Mouse (Mus musculus) ES-CJ7 (cell line): Measurements from ENCODE around the gene Abcg1.

Experiments
- DNase-seq: peaks from one replicate; pipeline ENCODE4 v3.0.0; 2011; ENCODE audit warnings: low read depth, low spot score

Gene Abcg1

DNA sequence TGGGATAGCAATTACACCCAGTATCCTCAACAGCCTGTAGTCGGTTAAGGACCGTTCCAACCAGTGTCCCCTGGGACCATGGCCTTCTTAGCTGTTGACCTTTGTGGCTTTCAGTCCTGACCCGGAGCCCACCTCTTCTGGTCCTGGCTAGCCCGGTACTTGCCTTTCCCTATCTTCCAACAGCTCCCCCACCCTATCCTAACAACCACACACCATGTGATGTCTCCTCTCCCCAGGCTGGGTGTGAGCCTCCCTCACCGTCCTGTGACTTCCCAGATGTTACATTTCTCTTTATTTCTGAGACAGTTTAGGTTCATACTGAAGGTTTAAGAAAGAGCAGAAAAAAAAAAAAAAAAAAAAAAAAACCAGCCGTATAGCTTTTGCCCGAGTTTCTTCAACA is 17.1 kb upstream of the Abcg1 start:
- DNase-seq = no peak

DNA sequence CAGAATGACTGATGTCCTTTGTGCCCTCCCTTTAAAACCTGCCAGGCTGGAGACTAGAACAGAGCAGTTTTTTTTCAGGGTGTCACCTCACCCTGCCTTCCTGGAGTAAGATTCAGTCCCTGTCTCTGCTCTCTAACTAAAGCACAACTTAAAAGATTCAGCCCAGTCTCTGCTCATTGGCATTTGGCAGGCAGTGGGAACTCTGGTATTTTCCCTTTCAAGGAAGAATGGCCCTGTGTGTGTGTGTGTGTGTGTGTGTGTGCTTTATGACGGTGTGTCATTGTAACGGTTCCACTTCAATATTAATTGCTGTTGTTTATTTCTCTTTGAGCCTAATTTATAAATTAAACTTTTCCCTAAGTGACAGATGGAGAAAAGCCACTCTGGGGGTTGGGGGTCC is 14.7 kb upstream of the Abcg1 start:
- no peak for DNase-seq

DNA sequence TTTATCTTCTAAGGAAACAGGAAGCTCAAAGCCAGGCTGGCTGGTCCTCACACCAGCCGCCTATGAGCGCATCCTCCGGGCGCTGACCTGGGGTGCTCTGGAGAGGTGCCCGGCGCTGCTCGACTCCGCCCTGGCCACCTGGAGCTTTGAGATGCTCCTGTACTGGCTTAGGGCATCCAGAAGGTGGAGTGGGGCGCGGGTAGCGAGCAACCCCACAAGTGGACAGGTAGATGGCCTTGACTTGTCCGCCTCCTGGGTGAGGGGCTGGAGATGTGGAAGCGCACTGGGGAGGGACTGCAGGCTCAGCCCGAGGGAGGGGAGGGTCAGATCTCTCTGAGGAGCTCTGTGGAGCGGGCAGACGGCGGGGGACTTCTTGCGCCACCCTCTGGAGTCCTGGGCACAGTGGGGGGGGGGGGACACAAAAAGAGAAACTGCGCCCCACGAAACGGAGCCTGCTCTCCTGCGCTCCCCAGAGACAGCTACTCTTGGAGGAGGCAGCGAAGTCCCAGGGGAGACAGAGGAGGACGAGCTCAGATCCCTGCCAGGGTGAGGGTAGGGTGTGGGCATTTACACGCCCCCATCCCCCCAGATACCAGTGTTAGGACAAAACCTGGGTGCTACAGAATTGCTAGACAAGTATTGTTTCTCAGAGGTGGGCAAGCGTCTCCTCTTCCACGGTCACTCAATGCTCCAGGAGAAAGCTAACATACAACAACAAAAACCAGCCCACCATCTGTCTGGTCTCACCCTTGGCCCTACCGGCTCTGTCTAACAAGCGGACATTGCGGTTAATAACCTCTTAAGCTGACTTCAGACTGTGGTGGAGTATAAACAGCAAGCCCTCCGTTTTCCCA is 643 bp downstream of the Abcg1 start:
- no peak for DNase-seq

DNA sequence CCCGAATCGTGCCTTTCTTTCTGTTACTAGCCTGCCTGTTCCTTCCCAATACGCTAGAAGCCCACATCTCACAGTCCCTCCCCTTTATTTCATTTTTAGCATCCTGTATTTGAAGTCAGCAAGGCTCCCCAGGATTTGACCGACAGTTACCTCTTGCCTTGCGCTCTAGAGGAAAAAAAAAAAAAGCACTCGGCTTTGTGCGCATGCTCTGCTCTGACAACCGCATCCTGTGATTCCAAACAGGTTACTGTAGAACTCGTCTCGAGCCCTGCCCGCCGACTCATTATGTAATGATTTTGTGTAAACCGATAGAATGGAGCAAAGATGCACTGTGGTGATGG is 1.2 kb downstream of the Abcg1 start:
- peak; percentile 57 for DNase-seq

DNA sequence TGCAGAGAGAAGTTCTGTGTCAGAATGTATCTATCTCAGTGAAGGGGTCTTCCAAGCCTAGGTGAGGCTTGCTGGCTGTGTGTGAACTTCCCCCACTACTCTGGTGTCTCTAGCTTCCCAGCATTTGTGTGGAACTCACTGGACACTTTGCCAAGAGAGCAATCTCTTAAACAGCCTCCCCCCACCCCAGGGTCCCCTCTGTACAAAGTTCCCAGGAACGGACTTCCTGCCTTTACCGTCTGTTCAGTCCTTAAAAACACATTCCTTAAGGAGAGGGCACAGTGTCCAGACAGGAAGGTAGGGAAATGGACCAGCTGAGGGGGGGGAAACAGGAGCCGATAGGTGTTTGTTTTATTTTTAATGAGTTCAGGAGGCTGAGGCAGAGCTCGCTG is 2.7 kb downstream of the Abcg1 start:
- DNase-seq = no peak

DNA sequence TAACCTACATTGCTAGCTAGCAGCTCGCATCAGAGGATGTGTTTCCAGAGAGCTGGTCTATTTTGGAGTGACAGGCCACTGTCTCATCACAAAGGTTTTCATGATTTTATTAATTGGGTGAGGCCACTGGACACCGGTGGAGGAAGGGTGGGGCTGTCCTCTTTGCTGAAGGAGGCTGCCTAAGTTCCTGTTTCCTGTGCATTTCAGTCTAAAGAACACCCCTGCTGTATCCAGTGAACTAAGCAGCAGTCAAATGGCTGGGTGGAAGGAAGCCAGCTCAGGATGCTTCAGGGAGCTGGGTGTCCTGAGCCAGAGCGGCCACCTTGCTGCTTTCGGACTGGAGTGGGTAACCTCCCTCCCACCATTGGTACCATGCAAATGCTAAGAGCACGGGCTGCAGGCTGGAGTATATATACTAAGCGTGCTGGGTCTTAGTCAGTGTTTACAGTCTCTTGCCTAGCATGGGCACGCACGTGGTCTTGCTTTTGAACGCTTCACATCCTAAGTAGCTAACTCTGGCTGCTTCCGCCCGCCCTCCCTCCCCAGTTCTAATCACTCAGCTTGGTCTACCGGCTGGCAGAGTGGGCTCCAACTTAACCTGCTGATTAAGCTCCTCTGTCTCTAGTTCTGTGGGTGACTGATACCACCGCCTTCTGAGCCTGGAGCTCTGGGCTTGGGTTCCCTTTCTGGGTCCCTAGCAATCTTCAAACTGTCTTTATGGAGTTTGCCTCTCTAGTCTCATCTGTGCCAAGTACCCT is 3.3 kb downstream of the Abcg1 start:
- no peak for DNase-seq

DNA sequence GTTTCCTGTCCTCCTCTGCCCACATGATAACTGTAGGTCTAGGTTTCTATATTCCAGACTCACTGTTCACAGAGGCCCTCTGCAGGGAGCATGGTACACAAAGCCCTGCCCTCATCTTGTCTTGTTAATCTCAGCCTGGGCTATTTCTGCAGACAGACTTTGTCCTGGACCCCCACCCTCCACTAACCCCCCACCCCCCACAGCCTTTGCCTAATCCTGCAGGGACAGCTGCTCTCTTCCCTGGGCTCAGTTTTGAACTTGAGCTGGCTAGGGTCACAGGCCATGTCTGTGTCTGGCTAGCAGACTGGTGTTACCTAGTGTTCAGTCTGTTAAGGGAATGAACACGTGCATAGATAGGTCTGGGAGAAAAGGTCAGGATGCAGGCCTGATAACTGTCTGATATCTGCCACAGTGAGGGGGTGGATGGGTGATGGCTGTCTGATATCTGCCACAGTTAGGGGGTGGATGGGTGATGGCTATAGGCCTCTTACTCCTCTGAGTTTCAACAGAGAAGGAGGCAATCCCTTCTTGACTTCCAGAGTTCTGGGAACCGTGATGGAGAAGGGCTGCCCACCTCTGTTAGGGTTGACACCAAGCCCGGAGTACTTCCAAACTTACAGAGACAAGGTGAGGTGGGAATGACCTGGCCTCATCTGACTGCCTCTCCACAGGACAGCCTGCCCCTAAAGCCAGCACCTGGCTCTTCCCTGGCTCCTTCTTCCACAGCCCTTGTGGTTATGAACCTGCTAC is 4.0 kb downstream of the Abcg1 start:
- no peak for DNase-seq

DNA sequence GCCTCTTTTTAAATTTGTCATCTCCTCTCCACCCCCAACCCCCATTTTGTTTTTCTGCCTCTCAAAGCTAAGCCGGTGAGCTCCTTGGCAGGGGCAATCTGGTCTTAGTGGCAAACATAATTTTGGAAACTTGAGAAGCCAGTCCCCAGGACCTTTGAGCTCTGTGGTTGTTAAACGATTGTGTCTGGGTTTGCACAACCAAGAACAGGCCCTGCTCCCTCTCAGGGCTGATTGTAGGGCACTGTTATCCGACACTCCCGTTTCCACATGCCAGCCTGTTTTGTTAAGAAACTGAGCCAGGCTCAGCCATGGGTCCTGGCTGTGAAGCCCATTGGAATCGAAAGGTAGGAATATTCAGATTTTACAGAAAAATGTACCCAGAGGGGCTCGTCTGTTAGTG is 8.6 kb downstream of the Abcg1 start:
- DNase-seq = no peak

DNA sequence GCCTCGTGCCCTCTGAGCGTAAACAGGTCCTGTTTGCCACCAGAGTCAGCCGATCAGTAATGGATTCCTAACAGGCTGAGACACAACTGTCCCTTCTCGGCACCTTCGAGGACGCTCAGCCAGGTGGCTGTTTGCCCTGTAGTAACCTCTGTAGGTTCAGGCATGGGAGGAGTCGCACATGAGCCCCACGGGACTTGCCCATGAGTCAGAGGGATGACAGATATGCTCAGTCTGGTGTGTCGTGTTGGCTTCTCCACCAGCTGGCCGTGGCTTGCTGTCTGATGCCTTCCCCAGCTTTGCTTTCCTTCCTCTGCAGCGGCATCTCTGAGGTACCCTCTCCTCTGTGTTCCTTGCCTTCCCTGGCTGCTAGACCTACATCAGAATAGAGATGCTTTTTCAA is 9.6 kb downstream of the Abcg1 start:
- DNase-seq = no peak

DNA sequence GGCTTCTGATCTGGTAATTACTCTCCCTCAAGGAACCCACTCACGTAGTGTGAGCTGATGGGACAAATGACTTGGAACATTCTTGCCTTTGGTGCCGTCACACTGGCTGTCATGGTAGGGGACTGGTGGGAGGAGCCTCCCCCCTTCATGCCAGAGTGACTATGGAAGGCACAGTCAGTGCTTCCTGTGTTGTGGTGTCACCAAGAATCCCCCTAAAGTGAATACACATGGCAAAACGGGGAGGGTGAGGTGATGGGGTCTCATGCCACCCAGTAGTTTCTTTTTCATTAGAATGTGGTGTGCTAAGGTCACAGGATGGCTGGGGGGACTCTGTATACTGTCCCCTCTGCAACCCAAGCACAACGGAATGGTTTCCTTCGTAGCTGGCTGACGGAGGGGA is 11.6 kb downstream of the Abcg1 start:
- DNase-seq = no peak

DNA sequence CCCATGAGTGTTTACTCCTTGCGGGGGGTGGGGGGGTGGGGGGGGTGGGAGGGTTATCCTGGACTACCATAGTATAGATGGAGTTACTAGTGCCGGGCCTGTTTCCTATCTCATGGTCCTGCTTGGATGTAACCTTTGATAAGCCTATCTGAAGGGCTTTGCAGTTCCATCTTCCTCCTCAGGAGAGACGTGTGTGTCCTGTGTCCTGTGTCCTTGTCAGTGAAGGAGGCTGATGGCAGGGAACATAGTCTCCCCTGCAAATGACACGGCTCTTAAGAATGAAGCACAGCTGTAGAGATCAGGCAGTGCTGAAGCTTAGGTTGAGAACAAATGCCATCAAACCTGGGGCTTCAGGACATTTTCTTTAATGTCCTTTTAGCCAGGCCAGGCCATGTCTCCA is 12.4 kb downstream of the Abcg1 start:
- DNase-seq = no peak

DNA sequence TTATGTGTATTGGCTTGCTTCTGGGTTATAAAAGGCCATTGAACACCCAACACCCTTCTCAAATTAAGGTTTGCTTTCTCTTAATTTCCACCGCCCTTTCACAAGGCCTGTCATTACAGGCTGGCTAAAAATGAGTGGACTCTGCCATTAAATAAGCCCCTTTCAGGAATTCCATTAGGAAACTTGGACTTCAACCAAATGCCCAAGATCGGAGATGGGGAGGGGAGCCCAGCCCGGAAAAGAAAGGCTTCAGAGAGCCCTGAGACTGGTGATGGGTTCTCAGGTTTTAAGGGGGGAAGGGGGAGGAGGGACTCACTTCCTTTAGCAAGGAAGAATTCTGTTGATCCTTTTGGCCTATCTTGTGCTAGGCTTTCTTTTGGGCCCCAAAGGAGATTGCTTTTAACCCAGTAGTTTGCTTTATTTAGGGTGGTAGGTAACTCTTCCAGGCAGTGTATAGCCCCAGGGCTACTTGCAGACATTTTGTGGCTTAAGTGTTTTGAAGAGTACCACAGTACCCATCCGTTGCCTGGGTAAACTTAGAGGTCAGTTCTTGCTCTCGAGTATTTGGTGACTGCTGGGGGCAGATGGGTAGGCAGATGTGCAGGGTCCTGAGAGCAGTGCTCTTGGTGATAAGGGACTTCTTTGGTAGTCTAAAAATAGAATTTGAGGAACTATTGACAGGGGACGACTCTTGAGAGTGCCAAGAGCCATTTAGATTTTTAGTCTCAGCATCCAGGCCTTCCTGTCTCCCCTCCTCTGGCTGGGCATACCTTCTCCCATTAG is 13.1 kb downstream of the Abcg1 start:
- DNase-seq = no peak

DNA sequence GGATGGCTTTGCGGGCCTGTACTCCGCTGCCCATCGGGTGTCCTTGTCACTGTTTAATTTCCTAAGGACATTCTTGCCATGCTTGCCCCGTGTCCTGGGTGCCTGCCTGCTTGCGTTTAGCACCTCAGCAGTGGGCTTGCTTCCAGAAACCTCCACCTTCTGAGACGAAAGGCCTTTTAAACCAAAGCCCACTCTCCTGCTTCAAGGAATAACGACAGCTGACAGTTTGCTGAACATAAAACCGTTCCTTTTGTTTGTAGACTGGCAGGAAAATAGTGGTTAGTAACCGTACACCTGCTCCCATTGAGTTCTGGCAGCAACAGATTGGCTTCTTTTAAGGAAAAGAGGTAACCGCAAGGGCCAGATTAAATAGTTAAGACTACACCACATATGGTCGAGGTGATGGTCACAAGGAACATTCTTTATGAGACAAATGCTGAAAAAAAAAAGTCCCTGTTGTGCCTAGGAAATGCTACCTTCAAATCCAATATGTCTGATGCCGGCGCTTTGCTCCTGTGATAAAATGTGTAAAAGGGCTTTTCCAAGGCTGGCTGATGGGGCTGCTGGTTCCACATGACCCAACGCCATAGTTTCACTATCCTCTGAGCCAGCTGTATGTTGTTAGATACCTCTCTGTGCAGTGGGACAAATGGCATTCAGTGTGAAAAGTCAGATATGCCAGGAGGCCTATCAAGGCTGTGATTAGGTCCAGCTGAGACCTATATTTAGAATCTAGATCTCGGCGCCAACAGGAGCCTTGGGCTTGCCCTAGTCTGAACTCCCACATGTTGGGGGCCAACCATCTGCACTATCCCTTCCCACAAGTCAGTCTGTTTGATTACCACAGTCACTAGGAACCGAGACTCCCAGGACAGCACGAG is 14.2 kb downstream of the Abcg1 start:
- DNase-seq = no peak

DNA sequence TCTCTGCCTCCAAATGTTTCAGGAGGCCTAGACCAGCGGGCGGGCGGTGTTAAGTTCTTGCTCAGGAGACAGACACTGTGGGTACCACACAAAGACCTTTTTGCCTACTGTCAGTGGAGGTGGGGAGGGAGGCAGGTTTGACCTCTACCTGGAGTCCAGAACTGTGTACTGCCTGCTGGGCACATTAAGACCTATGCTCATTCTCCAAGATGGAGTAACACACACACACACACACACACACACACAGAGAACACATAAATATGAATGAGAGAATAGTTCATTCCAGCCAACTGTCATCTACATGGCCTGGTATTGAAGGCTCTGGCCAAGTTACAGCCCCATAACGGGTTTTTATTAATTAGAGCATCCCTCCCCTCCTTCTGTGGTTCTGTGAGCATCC is 15.4 kb downstream of the Abcg1 start:
- no peak for DNase-seq

DNA sequence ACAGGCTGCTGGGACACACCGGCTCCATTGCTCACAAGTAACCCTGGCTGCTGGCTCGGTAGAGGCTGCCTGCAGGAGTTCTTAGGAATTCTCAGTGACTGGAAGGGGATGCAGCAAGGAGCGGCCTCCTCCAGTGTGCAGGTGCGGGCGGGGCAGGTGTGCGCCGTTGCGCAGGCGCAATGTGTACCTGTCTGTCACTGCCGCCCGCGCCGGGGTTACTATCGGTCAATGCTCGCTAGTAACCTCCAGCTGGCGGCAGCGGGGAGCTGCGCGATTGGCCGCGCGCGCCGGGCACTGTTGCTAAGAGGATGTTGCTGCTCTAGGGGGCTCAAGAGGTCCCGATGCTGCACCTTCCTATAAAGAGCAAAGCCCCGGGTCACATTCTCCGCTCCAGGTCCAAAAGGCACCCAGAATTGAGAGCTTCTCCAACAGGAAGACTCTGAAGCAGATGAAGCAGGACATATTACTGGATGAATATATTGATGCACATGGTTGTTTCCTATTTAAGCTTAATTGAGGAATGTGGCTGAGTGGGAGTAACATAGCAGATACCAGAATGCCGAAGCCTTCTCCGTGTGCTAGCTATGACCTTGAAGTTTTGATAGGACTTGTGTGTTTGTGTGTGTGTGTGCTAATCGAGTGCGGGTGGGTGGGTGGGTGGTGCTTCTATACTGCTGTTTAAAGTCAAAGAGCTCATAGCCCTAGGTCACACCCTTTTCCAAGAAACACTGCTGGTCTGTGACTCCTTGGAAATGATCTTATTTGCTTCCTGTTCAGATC is 16.0 kb downstream of the Abcg1 start:
- DNase-seq = peak; percentile 94

DNA sequence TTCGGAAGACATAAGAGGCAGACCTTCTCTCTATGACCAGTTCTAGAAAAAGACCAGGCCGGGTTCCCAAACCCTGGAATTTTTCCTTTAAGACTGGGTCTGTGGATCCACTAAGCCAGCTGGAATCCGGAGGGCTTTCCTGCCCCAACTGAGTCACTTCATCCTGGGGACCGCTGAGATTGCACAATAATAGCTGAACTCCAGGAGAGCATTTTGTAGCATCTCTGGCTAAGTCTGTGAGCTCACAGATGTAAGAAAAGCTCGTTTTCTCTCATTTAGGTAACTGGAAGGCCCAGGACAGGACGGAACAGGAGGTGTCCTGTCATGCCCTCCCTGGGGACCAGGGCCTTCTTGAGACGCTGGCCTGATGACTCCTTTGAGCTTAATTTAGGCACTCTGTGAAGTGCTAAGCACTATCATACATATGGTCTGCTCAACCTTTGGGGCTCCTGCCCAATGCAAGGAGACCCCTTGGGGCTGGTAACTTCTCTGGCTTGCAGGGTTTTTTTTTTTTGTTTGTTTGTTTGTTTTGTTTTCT is 16.6 kb downstream of the Abcg1 start:
- DNase-seq = no peak

DNA sequence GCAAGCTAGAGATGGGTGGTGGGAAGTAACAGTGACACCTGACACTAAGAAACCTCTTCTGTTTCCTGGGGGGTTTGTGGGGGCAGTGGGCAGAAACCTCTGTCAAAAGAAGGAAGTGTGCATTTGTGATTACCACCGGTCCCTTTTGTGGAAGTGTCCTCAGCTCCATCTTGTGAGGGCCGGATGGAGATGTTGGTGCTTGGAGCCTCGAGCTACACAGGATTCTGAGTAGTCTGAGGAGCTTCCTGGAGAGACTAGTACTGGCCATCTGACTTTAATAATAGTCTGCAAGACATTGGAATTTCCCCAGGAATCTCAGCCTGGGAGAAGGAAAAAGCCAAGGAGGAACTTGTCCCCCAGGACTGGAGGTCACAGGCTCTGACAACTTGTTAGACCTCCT is 17.2 kb downstream of the Abcg1 start:
- DNase-seq = no peak

DNA sequence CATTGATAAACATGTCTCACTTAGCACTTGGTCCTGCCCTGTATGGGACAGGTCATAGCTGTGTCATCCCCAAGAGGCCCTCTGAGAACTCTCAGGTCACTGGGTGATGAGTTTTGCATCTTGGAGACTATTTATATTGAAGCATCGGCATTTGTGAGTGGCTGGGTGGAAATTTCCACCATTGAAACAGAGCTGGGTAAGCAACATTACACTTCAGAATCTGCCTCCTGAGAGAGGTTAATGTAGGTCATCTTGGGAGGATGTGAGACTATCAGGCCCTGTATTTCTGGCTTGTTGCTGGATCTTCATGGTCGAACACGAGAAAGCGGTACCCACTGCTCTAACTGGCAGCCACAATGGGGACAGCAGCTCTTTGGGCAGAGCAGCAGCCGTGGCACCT is 18.0 kb downstream of the Abcg1 start:
- DNase-seq = no peak

DNA sequence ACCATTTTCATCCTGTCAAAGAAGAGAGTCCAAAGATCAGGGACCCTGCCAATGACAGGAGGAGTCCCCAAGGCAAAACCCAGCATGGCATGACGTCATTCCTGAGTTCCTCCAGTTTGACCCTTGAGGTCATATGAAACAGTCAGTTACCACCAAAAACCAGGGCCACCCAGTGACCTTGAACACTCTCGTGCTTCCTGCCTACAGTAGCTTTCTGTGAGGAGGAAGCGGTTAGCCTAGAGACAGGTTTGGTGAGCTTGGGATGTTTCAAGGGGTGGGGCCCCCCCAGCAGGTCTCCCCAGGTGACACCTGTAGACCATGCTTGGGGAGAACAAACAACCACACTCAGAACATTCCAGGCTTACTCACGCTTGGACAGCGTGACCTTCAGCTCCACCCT is 20.1 kb downstream of the Abcg1 start:
- DNase-seq = peak; percentile 20

DNA sequence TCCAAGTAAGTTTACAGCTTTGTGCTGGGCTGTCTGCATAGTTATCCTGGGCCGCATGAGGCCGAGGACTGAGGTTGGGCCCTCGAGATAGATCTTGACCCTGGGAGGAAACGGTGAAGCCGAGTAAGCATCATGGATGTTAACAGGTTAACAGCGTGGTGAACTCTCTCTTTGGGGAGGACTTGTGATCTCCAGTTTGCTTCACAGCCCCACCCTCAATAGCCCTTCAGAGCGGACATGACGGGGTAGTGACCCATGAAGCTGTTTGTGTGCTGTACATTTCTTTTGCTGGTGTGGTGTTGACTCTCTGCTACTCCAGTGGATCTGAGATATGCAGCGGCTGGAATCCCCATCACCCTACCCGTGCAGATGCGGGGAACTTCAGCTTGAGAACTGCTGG is 21.1 kb downstream of the Abcg1 start:
- DNase-seq = no peak
